Mouse (Mus musculus) heart, postnatal 0 days (tissue): ENCODE data around the gene Scn4a.

Experiments
- CTCF ChIP-seq: IDR thresholded peaks from 2 replicates; pipeline ENCODE4 v1.5.1; 2016; ENCODE audit warnings: antibody characterized with exemption, control low read depth, low read depth
- EP300 ChIP-seq: IDR thresholded peaks from 2 replicates; pipeline ENCODE4 v1.6.1; 2016; ENCODE audit warnings: antibody characterized with exemption, low read depth

GRCm38 (mm10) chr11:106383051-106383790 is 30.1 kb upstream of the Scn4a start:
- TF ChIP-seq EP300: no peak
- TF ChIP-seq CTCF: no peak
